Mouse (Mus musculus) adrenal gland, postnatal 10 days (tissue): ENCODE measurements around the gene Oas1f. TPM values are rescaled to one million over a fixed set of nuclear protein-coding genes. Genes with fewer than 3 reads are reported as not detected.
A peak's percentile ranks its signal among the peaks of the same experiment; 100 is the strongest.
"Not testable (repeated sequence)": the region's sequence is repeated elsewhere in the genome, so short reads cannot be mapped to it uniquely, and the experiment has no call there.

Source experiments
- DNase-seq: peaks from one replicate; pipeline ENCODE4 v3.0.0; 2021; ENCODE audit warnings: mixed read lengths
- long read RNA-seq, 2 experiments: library from polyadenylated mRNA; stranded (forward); transcript quantifications; one replicate each; pipeline ENCODE4 v2.0.0; 2021
- total RNA-seq, 2 experiments: library from RNA; stranded (reverse); gene quantifications; 2 replicates each; pipeline ENCODE4 v1.2.3; 2021

Gene Oas1f
- not detected for total RNA-seq
- long read RNA-seq, experiment 1 = 0 reads
- long read RNA-seq, experiment 2 = 0 reads

GRCm38 (mm10) chr5:120847067-120847466, at the start of gene Oas1f:
Gene Oas1f, plus strand, starts transcription at chr5:120847367.
- no peak for DNase-seq

- not testable (repeated sequence) for DNase-seq
Measured at GRCm38 (mm10) chr5:120798147-120798546, 49.0 kb upstream of the Oas1f start.

- not testable (repeated sequence) for DNase-seq
Measured at GRCm38 (mm10) chr5:120798943-120799342, 48.2 kb upstream of the Oas1f start.

GRCm38 (mm10) chr5:120803596-120803995, 43.6 kb upstream of the Oas1f start:
- no peak for DNase-seq

GRCm38 (mm10) chr5:120806458-120806857, 40.7 kb upstream of the Oas1f start:
- peak; percentile 59 for DNase-seq

GRCm38 (mm10) chr5:120809171-120809570, 38.0 kb upstream of the Oas1f start:
- DNase-seq = no peak

- DNase-seq = peak; percentile 88
Measured at GRCm38 (mm10) chr5:120811951-120812819, 35.0 kb upstream of the Oas1f start, which contains the start of gene Oas1c. Gene Oas1c, minus strand, starts transcription at chr5:120812514.

GRCm38 (mm10) chr5:120813023-120813422, 34.1 kb upstream of the Oas1f start:
- DNase-seq = no peak

GRCm38 (mm10) chr5:120815949-120816348, 31.2 kb upstream of the Oas1f start:
- no peak for DNase-seq

GRCm38 (mm10) chr5:120818999-120819398, 28.2 kb upstream of the Oas1f start:
- DNase-seq = no peak

- no peak for DNase-seq
Measured at GRCm38 (mm10) chr5:120831031-120831430, 16.1 kb upstream of the Oas1f start.

GRCm38 (mm10) chr5:120833335-120834280, 13.6 kb upstream of the Oas1f start:
- DNase-seq = no peak

GRCm38 (mm10) chr5:120836731-120837585, 10.2 kb upstream of the Oas1f start:
- peak; percentile 66 for DNase-seq

- DNase-seq = peak; percentile 58
Measured at GRCm38 (mm10) chr5:120844713-120845112, 2.5 kb upstream of the Oas1f start.

GRCm38 (mm10) chr5:120849601-120850136, 2.5 kb downstream of the Oas1f start:
- peak; percentile 58 for DNase-seq

- no peak for DNase-seq
Measured at GRCm38 (mm10) chr5:120859241-120859640, 12.1 kb downstream of the Oas1f start.

- no peak for DNase-seq
Measured at GRCm38 (mm10) chr5:120861121-120861520, 14.0 kb downstream of the Oas1f start, which contains the start of gene Oas1h. Gene Oas1h, plus strand, starts transcription at chr5:120861421.

- no peak for DNase-seq
Measured at GRCm38 (mm10) chr5:120865336-120865860, 18.2 kb downstream of the Oas1f start.

- no peak for DNase-seq
Measured at GRCm38 (mm10) chr5:120869436-120870015, 22.4 kb downstream of the Oas1f start.

- no peak for DNase-seq
Measured at GRCm38 (mm10) chr5:120870081-120870480, 22.9 kb downstream of the Oas1f start.

- DNase-seq = no peak
Measured at GRCm38 (mm10) chr5:120870782-120871181, 23.6 kb downstream of the Oas1f start.
